Mouse (Mus musculus): ENCODE data around the gene Letmd1. TPM values are rescaled to one million over a fixed set of nuclear protein-coding genes. Genes with fewer than 3 reads are reported as not detected.
"Not testable (repeated sequence)": the region's sequence is repeated elsewhere in the genome, so short reads cannot be mapped to it uniquely, and the experiment has no call there.

Gene Letmd1
- polyA plus RNA-seq, 3 experiments from 2014 or later, result 24.6 to 58.8 (median 54.5) TPM

GRCm38 (mm10) chr15:100452486-100452885 lies 16.3 kb upstream of the Letmd1 start:
- ATAC-seq, result no peak

GRCm38 (mm10) chr15:100456356-100456991 lies 12.3 kb upstream of the Letmd1 start:
- ATAC-seq, result no peak

- peak; percentile 87 for ATAC-seq
Measured at GRCm38 (mm10) chr15:100457340-100457739, 11.5 kb upstream of the Letmd1 start.

GRCm38 (mm10) chr15:100458055-100458454 lies 10.8 kb upstream of the Letmd1 start:
- no peak for ATAC-seq

- ATAC-seq, result peak; percentile 72
Measured at GRCm38 (mm10) chr15:100460942-100461341, 7.9 kb upstream of the Letmd1 start.

GRCm38 (mm10) chr15:100461646-100462045 lies 7.2 kb upstream of the Letmd1 start:
- no peak for ATAC-seq

GRCm38 (mm10) chr15:100462086-100462485 lies 6.7 kb upstream of the Letmd1 start:
- ATAC-seq, result no peak

- ATAC-seq, result peak; percentile 38
Measured at GRCm38 (mm10) chr15:100463712-100464111, 5.1 kb upstream of the Letmd1 start.

- ATAC-seq, result no peak
Measured at GRCm38 (mm10) chr15:100465432-100465831, 3.4 kb upstream of the Letmd1 start.

- ATAC-seq, result no peak
Measured at GRCm38 (mm10) chr15:100467738-100468137, 1.1 kb upstream of the Letmd1 start.

GRCm38 (mm10) chr15:100469189-100469545 lies 344 bp downstream of the Letmd1 start:
- ATAC-seq, result no peak

- no peak for ATAC-seq
Measured at GRCm38 (mm10) chr15:100470037-100470436, 1.2 kb downstream of the Letmd1 start.

GRCm38 (mm10) chr15:100473926-100474503 lies 5.2 kb downstream of the Letmd1 start:
- no peak for ATAC-seq

GRCm38 (mm10) chr15:100478351-100478750 lies 9.5 kb downstream of the Letmd1 start:
- ATAC-seq, result no peak

GRCm38 (mm10) chr15:100478925-100479324 lies 10.1 kb downstream of the Letmd1 start:
- ATAC-seq, result no peak

GRCm38 (mm10) chr15:100485576-100485975 lies 16.8 kb downstream of the Letmd1 start:
- ATAC-seq, result no peak

GRCm38 (mm10) chr15:100486450-100486849 lies 17.6 kb downstream of the Letmd1 start:
- ATAC-seq, result no peak

GRCm38 (mm10) chr15:100487050-100487449 lies 18.2 kb downstream of the Letmd1 start:
- no peak for ATAC-seq

- not testable (repeated sequence) for ATAC-seq
Measured at GRCm38 (mm10) chr15:100488297-100488696, 19.5 kb downstream of the Letmd1 start.

GRCm38 (mm10) chr15:100489263-100489662 lies 20.4 kb downstream of the Letmd1 start:
- ATAC-seq, result no peak

GRCm38 (mm10) chr15:100491966-100492365 lies 23.1 kb downstream of the Letmd1 start:
- no peak for ATAC-seq

GRCm38 (mm10) chr15:100494647-100495046 lies 25.8 kb downstream of the Letmd1 start:
- peak; percentile 36 for ATAC-seq

GRCm38 (mm10) chr15:100495102-100495501 lies 26.3 kb downstream of the Letmd1 start, which contains the start of gene Csrnp2:
Csrnp2 (minus strand) TSS chr15:100495488.
- ATAC-seq, result peak; percentile 97

- ATAC-seq, result not testable (repeated sequence)
Measured at GRCm38 (mm10) chr15:100499506-100499905, 30.7 kb downstream of the Letmd1 start.

All from inflammation-experienced regulatory T-cells, adult 6 months (primary cell).